Mouse (Mus musculus): Measurements from ENCODE around the gene Fam50a.
"Not testable (repeated sequence)": the region's sequence is repeated elsewhere in the genome, so short reads cannot be mapped to it uniquely, and the experiment has no call there.

Fam50a gene

GRCm38 (mm10) chrX:74330166-74330930, 17.5 kb downstream of the Fam50a start:
- no peak for DNase-seq (ENCODE audit: low spot score)

- DNase-seq (ENCODE audit: low spot score): no peak
These were observed 40.0 kb downstream of the Fam50a start for GRCm38 (mm10) chrX:74352645-74353466.

GRCm38 (mm10) chrX:74353467-74353770, 40.6 kb downstream of the Fam50a start, which contains the start of gene Lage3:
Gene Lage3, minus strand, starts transcription at chrX:74353618.
- no peak for DNase-seq (ENCODE audit: low spot score)

DNA sequence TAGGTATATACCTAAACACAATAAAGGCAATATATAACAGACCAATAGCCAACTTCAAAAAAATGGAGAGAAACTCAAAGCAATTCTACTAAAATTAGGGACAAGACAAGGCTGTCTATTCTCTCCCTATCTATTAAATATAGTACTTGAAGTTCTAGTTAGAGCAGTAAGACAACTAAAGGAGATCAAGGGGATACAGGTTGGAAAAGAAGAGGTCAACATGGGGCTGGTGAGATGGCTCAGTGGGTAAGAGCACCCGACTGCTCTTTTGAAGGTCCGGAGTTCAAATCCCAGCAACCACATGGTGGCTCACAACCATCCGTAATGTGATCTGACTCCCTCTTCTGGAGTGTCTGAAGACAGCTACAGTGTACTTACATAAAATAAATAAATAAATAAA, 44.2 kb downstream of the Fam50a start:
- DNase-seq (ENCODE audit: low spot score): not testable (repeated sequence)

DNA sequence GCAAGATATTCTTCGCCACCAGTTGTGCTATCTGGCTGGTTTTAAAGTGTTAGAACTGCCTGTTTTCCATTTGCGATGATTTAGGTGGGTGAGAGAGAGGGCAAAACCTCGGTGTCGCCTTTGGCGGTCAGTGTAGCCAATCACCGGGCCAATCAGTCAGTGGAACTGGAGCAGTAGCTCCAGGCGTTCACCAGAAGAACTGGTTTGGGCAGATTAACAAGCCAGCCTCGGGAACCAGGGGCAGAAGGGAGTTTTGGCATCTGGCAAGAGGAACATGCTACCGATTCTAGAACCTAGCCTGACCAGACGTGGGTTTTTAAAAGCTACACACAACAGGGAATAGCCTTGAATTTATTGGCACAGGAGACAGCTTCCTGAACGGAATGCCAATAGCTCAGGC, 46.3 kb downstream of the Fam50a start:
- DNase-seq (ENCODE audit: low spot score): no peak

DNA sequence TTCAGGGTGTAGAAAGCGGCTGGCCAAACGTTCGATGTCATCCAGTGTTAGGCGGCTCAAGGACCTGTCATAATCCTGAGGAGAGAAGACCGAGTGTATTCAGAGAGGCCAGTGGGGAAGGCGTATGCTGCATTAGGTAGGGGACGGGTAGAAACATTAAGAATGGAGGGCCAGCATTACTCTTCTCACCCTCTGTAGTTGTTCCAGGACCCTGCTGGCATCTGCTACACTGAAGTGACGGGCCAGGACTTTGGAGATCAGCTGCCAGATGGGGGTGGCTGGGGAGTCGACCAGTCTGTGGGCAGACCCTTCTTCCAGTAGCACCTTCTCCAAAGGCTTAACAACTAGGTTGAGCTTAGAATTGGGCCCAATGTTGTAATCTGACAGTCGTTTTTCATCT, 54.7 kb downstream of the Fam50a start:
- no peak for DNase-seq (ENCODE audit: low spot score)

- DNase-seq (ENCODE audit: low spot score): peak; percentile 19
These were observed 55.5 kb downstream of the Fam50a start for GRCm38 (mm10) chrX:74368209-74368909.

All from urinary bladder, postnatal 10 days (tissue).